Mouse (Mus musculus): ENCODE results near the gene Fyn.

DNA sequence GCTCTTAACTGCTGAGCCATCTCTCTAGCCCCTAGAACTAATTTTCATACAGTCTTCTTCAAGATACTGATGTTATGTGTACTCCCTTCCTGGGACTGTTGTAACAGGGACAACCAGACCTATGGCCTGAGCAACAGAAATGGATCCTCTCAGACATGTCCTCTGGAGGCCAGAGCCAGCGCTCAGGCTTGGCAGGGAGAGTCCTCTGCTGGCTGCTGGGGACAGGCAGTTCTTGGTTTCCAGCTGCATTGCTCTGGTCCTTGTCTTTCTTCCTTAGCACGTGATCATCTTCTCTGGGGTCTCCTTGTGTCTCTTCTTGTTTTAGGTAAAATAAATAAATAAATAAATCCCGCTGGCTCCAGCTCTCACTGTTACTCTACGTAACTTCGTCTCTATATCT, 78.1 kb downstream of the Fyn start:
- TF ChIP-seq CTCF (IDR thresholded peaks at IDR 0.05; ENCODE audit: low read depth, low read length) (no peak), GATA1 (IDR thresholded peaks at IDR 0.05; ENCODE audit: borderline replicate concordance, low read length) (no peak), POLR2AphosphoS5 (IDR thresholded peaks at IDR 0.05; ENCODE audit: insufficient replicate concordance, low read depth, low read length) (no peak), TAL1 (conservative IDR thresholded peaks at IDR 0.05; ENCODE audit: low read depth, low read length) (no peak), GATA2 (IDR thresholded peaks at IDR 0.05; ENCODE audit: borderline replicate concordance, low read depth, low read length) (no peak)
